Mouse (Mus musculus) urinary bladder, adult 2 months (tissue): ENCODE results near the gene Olfr323. TPM values are rescaled to one million over a fixed set of nuclear protein-coding genes. Genes with fewer than 3 reads are reported as not detected.

Source experiments
- DNase-seq: peaks from one replicate; pipeline ENCODE4 v3.0.0; 2022; ENCODE audit warnings: low spot score
- polyA plus RNA-seq: library from polyadenylated mRNA; depleted of rRNA; stranded (reverse); fragments of >200 nt; gene quantifications from 2 replicates; pipeline ENCODE4 v1.2.3, GENCODE M21; 2012; rRNA removed

Gene Olfr323
- polyA plus RNA-seq: not detected in 2 replicates

DNA sequence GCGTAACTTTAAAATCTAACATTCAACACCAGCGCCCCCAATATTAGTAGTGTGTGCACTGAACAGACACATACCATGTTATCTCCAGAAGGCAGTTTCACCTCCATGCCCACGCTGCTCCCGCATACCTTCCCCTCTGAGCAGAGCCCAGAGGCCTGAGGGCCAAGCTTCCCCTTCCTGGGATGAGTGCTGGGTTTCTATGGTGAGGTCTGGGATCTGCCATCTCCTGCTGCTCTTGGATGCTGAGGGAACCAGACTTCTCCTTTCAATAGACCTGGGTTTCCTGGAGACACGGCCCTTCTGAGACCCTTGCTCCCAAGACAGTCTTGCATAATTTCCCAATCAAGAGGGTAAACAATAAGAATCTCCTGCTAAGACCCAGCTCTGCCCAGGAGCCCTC, at the start of gene Olfr323:
Gene Olfr323, minus strand, starts transcription at position 101 of the 400 bp plus-strand sequence.
- no peak for DNase-seq

- no peak for DNase-seq
These were observed 41.5 kb upstream of the Olfr323 start for GRCm38 (mm10) chr11:58671825-58672224.

DNA sequence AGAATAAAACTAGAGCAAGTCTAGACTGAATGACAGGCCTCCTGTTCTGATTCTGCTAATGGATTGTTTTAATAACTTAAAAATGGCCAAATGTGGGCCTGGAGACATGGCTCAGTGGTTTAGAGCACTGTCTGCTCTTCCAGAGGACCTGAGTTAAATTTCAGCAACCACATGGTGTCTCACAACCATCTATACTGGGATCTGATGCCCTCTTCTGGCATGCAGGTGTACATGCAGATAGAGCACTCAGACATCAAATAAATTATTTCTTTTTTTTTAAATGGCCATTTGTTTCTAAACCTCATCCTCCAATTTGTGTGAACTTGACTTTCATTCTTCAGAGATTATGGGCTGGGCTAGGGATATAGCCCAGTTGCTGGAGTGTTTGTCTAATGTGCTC, 39.0 kb upstream of the Olfr323 start:
- no peak for DNase-seq

- no peak for DNase-seq
These were observed 28.3 kb upstream of the Olfr323 start, which contains the start of gene Olfr322 for GRCm38 (mm10) chr11:58658596-58658995. Gene Olfr322, plus strand, starts transcription at chr11:58658782.

DNA sequence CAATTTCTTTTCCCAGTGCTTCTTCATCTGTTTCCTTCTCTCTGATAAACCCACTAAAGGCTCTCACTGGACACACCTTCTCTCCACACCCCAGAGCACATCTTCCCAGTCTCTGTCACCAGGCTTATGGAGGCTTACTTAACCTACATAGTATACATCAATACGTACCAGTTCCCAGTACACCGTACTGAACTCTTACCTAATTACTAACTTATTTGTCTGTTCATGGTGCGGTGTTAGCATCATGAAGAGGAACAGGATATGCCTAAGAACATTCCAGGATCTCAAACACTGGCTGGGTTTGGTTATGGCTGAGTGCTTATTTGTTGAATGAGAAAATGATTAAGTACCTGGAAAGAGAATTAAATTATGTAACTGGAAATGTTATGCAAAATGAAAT, 24.9 kb upstream of the Olfr323 start:
- DNase-seq: no peak

DNA sequence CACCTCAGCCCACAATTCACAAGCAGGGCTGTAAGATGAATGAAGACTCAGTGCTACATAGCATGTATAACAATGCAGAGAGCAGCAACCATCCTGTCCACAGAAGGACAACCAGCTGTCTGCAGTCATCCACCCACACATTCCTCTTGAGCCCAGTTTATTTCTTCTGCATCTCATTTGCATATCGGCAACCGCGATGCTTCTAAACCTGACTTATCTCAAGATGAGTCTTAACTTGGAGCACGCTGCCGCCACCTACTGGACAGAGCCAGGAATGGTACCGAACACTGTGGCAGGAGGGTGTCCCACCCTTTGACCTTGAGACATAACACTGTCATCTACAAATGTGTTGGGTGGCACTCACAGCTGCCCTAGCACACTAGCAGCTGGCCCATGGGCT, 13.0 kb upstream of the Olfr323 start:
- no peak for DNase-seq

GRCm38 (mm10) chr11:58641638-58642358, 11.5 kb upstream of the Olfr323 start:
- no peak for DNase-seq

DNA sequence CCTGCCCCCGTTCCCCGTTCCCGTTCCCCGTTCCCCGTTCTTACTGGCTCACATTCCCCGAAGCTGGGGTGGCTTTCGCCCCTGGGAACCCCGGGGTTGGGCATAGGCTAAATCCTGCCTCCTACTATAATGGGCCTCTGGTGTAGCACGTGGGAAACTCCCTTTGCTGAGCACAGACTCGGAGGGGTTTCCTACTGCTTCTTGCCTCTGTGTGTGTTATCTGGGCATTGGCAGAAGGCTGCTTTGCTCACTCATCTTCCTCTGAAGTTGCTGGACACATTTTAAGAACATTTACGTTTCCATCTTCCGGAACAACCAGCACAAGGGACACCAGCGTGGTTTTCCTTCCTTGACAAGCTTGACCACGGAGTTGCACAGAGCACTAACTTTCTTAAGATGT, 10.8 kb upstream of the Olfr323 start:
- no peak for DNase-seq

- DNase-seq: no peak
These were observed 10.1 kb upstream of the Olfr323 start, which contains the start of gene Trim58 for GRCm38 (mm10) chr11:58640272-58640867. Gene Trim58, plus strand, starts transcription at chr11:58640465.

GRCm38 (mm10) chr11:58638176-58638701, 7.9 kb upstream of the Olfr323 start:
- DNase-seq: no peak

GRCm38 (mm10) chr11:58636376-58636977, 6.2 kb upstream of the Olfr323 start:
- DNase-seq: no peak

DNA sequence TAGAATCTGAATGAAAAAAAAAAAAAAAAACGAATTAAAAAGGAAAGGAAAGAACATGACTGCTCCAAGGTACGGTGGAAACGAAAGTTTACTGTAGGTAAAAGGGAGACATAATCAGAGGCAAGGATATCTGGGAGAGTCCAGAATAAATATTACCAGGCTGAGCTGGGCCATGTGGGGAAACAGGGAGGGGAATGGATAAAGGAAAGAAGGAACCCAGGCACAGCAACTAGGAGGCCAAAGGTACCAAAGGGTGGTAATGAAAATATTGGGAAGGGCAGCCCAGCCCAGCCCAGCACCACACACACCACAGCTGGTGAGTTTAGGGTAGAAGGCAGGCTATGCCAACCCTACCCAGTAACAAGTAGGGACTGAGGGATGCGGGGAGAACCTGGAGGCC, 4.6 kb upstream of the Olfr323 start:
- DNase-seq: no peak

DNA sequence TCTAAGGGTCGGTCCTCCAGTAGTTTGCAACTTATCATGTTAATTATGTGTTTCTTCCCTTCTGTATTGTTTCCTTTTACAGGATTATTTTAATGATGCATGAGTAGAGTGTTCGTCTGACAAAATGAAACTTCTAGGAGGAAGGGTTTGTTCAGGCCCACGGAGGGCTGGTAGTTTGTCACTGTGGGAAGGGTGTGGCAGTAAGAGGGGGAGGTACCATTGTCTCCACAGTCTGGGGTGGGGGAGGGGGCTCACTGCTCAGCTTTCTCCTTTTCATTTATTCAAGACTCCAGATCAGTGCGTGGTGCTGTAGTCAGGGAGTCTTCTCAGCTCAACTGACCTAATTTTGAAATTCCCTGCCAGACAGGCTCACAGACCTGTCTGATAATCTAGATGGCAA, 4.2 kb downstream of the Olfr323 start:
- DNase-seq: no peak

- DNase-seq: no peak
These were observed 11.5 kb downstream of the Olfr323 start for GRCm38 (mm10) chr11:58618793-58619192.

GRCm38 (mm10) chr11:58618369-58618768, 11.9 kb downstream of the Olfr323 start:
- no peak for DNase-seq

DNA sequence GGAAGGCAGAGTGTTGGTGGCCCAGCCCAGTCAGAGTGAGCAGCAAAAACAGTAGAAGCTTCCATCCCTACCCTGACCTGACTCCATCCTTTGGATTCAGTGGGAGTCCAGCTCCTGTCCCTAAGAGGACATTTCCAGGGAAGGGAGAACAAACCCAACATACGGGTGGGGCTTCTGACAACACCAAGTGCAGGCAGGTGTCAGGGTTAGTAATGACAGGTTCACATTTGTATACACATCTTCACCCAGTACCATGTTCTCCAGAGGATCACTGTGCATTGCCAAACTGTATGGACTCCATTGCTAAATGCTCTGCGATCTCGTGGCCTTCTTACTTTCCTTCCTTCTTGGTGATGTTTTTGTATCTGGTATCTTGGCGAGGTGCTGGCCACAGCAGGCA, 14.3 kb downstream of the Olfr323 start, which contains the start of gene 2210407C18Rik:
Gene 2210407C18Rik, minus strand, starts transcription at position 101 of the 400 bp plus-strand sequence.
- no peak for DNase-seq

GRCm38 (mm10) chr11:58614526-58614925, 15.8 kb downstream of the Olfr323 start:
- no peak for DNase-seq

- no peak for DNase-seq
These were observed 16.9 kb downstream of the Olfr323 start for GRCm38 (mm10) chr11:58613359-58613758.

DNA sequence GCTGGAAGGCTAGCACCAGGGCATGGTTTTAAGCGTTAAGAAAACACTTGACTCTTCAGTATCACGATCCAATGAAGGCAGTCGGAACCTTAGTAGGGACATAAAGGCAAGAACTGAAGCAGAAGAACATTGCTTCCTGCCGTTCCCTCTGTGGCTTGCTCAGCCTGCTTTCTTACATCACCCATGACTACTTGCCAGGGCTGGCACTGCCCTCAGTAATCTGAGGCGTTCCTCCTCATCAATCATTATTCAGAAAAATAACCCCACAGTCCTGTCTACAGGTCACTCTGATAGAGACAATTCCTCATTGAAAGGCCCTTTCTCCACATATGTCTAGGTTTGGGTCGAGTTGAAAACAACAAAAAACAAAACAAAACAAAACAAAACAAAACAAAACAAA, 23.3 kb downstream of the Olfr323 start:
- no peak for DNase-seq

GRCm38 (mm10) chr11:58606177-58606919, 24.0 kb downstream of the Olfr323 start:
- no peak for DNase-seq

DNA sequence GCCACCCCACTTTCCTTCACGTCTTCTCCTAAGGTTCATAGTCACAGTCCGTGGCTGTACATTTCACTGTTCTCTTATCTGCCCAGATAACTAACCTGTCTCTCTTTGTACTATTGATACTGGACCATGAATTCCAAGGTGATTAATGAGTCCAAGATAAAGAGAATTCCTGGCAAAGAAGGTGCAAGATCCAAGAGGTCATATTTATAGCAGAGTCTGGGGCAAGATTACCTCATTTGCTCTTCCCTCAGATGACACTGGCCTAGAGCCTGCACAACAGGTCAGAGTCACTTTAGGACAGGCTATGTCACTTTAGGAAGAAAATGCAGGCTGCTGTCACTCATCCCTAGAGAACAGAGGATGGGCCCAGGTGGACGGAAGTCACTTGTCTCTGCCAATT, 25.1 kb downstream of the Olfr323 start:
- no peak for DNase-seq

DNA sequence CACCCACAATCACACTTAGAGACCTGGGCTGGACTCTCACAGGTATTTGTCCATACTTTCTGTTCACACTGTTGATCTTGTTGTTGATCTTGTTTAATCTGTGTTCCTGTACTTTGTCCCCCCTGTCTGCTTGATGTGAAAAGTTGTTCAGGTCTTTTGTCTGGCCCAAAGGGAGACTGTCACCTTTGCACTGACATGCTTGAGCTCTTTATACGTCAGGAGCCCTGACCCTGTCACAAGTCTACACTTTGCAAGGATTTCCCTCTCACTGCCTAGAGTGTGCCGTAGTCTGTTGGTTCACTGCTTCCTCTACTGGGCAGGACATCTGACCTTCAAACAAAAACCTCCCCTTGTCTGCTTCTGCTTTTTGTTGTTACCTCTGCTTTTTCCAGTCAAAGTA, 25.6 kb downstream of the Olfr323 start:
- DNase-seq: no peak
